Mouse (Mus musculus): ENCODE data around the gene Otog. TPM values are rescaled to one million over a fixed set of nuclear protein-coding genes. Genes with fewer than 3 reads are reported as not detected.

Gene Otog
- polyA plus RNA-seq, 1 experiment from 2014 or later, result 0.68 TPM

Other genes with a start within 250 kb of the Otog start
- gene Abcc6, start 210.7 kb upstream of the Otog start, polyA plus RNA-seq (2016; fragmentation: Nextera tagmentation; extraction: Ambion mirVana), result 0.38 and 0.57 TPM in 2 replicates
- 28.2 and 29.5 TPM in 2 replicates for gene Nomo1, start 207.3 kb upstream of the Otog start, polyA plus RNA-seq (2016; fragmentation: Nextera tagmentation; extraction: Ambion mirVana)
- gene Kcnj11, start 140.2 kb upstream of the Otog start, polyA plus RNA-seq (2016; fragmentation: Nextera tagmentation; extraction: Ambion mirVana), result 0.14 and 0.34 TPM in 2 replicates
- 0.87 and 0.93 TPM in 2 replicates for gene Abcc8, start 61.0 kb upstream of the Otog start, polyA plus RNA-seq (2016; fragmentation: Nextera tagmentation; extraction: Ambion mirVana)
- gene Ush1c, start 2.5 kb upstream of the Otog start, polyA plus RNA-seq (2016; fragmentation: Nextera tagmentation; extraction: Ambion mirVana), result 2.6 and 2.8 TPM in 2 replicates
- gene Myod1, start 135.5 kb downstream of the Otog start, polyA plus RNA-seq (2016; fragmentation: Nextera tagmentation; extraction: Ambion mirVana), result 27.4 and 28.8 TPM in 2 replicates
- gene Kcnc1, start 155.5 kb downstream of the Otog start, polyA plus RNA-seq (2016; fragmentation: Nextera tagmentation; extraction: Ambion mirVana), result 0.50 and 0.81 TPM in 2 replicates

All from embryonic facial prominence, embryonic 12.5 days (tissue).